Mouse (Mus musculus): ENCODE measurements around the gene Mov10. TPM values are rescaled to one million over a fixed set of nuclear protein-coding genes. Genes with fewer than 3 reads are reported as not detected.
"Not testable (repeated sequence)": the region's sequence is repeated elsewhere in the genome, so short reads cannot be mapped to it uniquely, and the experiment has no call there.

Gene Mov10
- total RNA-seq, 4 experiments from 2014 or later, result 8.4 to 12.5 (median 9.4) TPM

- no peak for DNase-seq (ENCODE audit: low spot score in 2 of 2)
These were observed 36.2 kb downstream of the Mov10 start for GRCm38 (mm10) chr3:104782061-104782681.

DNA sequence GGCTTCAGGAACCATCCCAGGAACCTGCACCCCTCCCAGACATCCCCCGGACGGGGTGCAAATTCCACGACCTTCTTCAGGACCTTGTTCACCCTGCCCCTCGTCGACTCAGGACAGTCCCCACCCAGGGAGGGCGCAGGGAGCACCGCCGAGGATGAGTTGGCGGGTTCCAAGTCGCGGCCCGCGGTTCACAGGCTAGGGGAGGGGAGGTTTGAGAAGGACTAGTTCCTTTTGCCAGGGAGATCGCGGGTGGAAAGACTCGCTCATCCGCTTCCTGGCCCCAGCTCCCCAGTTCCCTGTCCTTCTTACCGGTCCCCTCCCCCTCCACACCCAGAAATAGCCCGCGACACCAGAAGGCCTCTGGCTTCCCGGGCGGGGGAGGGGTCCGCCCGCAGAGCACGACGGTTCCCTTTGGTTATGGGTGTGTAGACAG lies 36.9 kb downstream of the Mov10 start, which contains the start of gene Fam19a3:
Gene Fam19a3 (minus strand): TSS at position 370 of the 433 bp plus-strand sequence.
- no peak for DNase-seq (ENCODE audit: low spot score in 2 of 2)

DNA sequence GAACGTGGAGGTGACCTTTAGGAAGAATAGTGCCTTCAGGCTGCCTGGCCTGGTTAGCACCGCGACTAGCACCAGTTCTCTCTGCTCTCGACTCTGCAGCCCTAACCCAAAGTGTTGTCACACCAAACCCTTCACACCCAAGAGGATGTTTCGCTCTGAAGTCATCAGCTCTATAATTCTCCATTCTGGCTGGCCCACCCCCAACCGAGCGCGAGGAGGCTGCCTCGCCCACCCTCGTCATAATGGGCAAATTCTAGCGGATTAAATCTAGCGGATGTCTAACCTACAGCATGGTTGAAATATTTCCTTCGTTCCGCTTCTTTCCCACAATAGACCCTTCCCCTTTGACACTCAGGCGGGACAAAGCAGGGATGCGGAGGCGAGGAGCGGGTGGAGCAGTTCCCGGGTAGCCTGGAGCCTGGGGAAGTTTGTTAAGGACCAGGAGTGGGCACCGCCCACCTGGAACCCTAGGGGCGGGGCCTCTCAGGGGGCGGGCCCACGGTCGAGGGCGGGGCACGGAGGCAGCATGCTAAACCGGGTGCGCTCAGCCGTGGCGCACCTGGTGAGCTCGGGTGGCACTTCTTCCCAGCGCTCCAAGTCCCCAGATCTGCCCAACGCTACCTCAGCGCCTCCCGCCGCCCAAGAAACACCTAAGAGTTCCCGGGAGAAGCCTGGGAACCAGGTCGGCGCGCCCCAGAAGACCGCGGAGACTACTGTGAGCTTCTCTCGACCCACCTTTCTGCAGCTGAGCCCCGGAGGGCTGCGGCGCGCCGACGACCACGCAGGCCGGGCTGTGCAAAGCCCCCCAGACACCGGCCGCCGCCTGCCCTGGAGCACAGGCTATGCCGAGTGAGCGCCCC lies 37.6 kb downstream of the Mov10 start, which contains the start of gene Ppm1j:
Gene Ppm1j (plus strand): TSS at position 496 of the 860 bp plus-strand sequence.
- DNase-seq (ENCODE audit: low spot score in 2 of 2), result no peak

DNA sequence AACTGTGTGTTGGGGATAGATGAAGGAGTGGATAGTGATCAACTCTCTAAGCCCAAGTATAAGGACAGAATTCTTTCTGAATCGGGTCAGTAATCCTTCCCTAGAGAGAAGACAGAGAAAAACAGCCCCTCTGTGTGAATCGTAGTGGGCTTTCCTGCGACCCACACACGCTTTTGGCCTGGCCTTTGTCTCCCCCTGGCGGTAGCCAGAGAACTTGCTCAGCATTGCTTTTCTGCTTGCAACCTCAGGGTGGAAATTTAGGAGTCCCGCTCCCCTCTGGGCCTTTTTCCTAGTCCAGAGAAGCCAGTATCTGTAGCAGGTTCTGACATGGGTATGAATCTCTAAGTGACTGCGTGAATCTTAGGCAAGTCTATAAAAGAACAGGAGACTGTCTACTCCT lies 38.4 kb downstream of the Mov10 start:
- DNase-seq (ENCODE audit: low spot score in 2 of 2), result no peak

DNA sequence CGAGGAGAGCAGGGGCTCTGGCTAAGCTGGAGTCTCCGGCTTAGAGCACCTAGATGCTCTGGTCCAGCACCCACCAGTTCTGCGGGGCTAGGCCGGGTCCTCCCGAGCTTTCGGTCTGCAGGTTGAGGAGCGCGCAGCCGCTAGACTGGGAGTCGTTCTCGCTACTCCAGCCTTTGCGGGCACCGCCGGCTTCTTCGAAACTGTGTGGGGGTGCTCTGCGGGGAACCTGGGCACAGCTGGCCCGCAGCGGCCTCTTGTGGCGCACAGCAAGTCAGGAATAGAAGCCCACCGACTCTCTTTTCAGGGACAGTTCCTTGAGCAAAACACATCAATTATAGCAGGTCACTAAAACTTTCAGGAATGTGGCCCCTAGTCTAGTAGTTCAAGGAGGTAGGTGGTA lies 41.0 kb downstream of the Mov10 start:
- no peak for DNase-seq (ENCODE audit: low spot score in 2 of 2)

GRCm38 (mm10) chr3:104773301-104773700 lies 45.1 kb downstream of the Mov10 start:
- DNase-seq (ENCODE audit: low spot score in 2 of 2), result no peak

DNA sequence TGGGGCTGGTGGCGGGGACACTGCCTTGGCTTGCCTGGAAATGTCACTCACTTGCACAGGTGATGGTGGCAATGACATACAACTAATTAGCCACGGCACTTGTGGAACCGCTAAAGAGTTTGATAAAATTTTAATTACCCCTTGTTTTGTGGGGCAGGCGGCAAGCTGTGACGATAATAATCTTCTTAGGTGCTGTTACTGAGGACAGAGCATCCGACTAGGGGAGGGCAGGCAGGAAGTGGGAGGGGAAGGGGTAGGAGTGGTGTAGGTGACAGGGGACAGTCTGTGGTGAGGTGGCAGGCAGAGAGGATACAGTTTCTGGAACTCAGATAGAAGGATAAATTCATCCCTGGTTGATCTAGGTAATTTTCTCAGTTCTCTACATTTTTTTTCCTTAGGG lies 46.9 kb downstream of the Mov10 start:
- DNase-seq (ENCODE audit: low spot score in 2 of 2), result no peak

DNA sequence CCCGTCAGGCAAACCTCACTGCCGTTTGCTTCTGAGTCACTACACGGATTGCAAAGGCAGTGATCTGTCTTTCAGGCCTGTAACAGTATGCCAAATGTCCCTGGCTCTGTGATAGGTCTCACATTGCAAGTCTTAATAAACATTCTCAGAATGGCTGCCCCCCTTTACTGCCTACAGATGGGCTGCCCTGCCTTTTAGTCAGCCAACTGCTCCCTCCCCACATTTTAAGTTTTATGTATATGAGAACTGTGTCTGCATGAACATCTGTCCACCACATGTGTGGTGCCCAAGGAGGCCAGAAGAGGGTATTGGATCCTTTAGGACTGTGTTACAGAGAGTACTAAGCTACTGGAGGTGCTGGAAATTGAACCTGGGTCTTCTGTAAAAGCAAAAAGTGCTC lies 47.4 kb downstream of the Mov10 start:
- DNase-seq (ENCODE audit: low spot score in 2 of 2), result no peak

GRCm38 (mm10) chr3:104770035-104770434 lies 48.3 kb downstream of the Mov10 start:
- DNase-seq (ENCODE audit: low spot score in 2 of 2), result no peak

DNA sequence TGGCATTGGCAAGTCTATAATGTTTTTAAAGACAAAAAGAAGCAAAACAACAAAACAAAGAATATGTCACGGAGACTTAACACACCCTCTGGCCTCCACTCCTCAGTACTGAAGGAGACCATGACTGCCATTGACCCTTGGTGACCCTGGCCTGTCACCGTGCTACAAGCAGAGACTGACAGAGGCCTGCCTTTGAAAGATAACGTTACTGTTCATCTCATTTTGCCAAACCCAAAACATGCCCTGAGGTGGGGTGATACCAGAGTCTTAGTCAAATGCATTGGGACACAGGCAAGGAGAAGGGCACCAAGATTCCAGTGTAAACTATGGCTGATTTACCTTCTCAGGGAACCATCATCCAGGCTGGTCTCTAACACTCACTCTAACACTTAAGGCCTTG lies 49.2 kb downstream of the Mov10 start:
- no peak for DNase-seq (ENCODE audit: low spot score in 2 of 2)

- DNase-seq (ENCODE audit: low spot score in 2 of 2), result no peak
These were observed 50.6 kb downstream of the Mov10 start for GRCm38 (mm10) chr3:104767716-104768115.

- DNase-seq (ENCODE audit: low spot score in 2 of 2), result no peak
These were observed 51.2 kb downstream of the Mov10 start for GRCm38 (mm10) chr3:104767141-104767540.

DNA sequence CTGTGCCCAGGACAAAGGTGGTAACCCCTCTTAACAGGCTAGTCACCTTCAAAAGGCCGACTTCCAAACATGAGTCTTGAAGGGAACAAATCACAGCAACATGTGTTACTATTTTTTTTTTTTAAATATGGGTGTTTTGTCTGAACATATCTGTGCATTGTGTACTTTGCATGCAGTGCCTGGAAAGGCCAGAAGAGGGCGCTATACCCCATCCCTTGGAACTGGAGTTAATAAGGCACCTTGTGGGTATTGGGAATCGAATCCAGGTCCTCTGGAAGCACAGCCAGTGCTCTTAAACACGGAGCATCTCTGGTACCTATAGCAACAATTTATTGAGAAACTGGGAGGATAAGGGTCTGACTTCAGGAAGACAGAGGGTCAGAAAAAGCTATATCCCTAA lies 53.3 kb downstream of the Mov10 start:
- DNase-seq (ENCODE audit: low spot score in 2 of 2), result no peak

GRCm38 (mm10) chr3:104762103-104762863 lies 56.1 kb downstream of the Mov10 start:
- DNase-seq (ENCODE audit: low spot score in 2 of 2), result not testable (repeated sequence)

DNA sequence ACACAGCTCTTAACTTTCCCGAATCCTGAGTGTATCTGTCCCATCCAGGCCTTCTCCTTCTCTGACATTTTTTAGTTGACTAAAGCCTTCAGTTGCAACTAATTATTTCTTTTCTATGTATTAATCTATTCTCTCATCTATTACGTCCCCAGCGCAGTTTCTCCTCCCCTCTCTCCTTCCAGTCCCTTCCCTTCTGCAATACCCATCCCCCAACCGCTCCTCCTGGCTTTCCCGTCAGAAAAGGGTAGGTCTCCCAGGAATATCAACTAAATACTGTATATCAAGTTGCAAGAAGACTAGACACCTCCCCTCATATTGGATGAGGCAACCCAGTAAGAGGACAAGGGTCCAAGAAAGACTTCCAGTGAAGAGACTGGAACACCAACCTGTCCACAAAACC lies 59.5 kb downstream of the Mov10 start:
- DNase-seq (ENCODE audit: low spot score in 2 of 2), result no peak

DNA sequence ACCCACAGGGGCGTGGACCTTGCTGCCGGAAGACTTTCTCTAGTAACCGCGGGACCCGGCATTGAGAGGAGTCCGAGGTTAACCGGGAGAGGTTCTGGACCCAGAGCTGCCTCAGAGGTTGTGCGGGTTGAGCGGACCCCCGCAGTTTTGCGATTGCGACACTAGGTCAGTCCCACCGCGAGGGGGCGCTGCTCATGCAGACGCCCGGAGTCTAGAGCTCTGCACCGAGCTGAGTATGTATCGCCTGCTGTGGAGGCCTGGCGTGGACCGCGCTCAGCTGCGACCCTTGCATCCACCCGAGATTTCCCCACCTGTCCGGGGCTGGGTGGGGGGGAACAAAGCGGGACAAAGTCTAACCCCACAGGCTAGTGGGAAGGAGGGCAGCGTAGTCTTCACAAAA lies 60.0 kb downstream of the Mov10 start:
- peak in 1 of 2 experiments; percentile 18 for DNase-seq (ENCODE audit: low spot score in 2 of 2)

DNA sequence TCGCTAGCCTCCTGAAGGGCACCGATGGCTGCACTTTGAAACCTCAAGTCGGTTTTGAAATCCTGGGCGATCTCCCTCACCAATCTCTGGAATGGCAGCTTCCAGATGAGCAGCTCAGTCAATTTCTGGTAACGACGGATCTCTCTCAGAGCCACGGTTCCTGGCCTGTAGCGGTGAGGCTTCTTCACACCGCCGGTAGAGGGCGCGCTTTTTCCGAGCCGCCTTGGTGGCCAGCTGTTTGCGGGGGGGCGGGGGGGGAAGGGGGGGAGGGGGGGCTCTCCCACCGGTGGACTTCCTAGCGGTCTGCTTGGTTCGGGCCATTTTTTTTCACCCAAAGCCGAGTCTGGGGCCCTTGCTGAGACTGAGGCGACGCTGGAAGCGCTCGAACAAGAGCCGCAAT lies 65.5 kb downstream of the Mov10 start:
- DNase-seq (ENCODE audit: low spot score in 2 of 2), result not testable (repeated sequence)

Other genes starting within 250 kb of the Mov10 start
- 10 to 100 TPM; 19.6 to 26.0 (median 21.9) TPM for gene Slc16a1, start 179.9 kb downstream of the Mov10 start, total RNA-seq (2022)
- 1 to 10 TPM in 3 of 4 experiments, under 1 TPM in 1; 0.70 to 1.3 (median 1.1) TPM for gene Ppm1j, start 37.5 kb downstream of the Mov10 start, total RNA-seq (2022)
- gene Fam19a3, start 36.7 kb downstream of the Mov10 start, total RNA-seq (2022), result under 1 TPM; 0.08 to 0.49 (median 0.23) TPM
- gene Rhoc, start 30.2 kb downstream of the Mov10 start, total RNA-seq (2022), result 10 to 100 TPM; 27.8 to 37.9 (median 30.3) TPM
- 10 to 100 TPM; 32.3 to 49.5 (median 38.6) TPM for gene St7l, start 45.4 kb upstream of the Mov10 start, total RNA-seq (2022)
- gene Capza1, start 45.9 kb upstream of the Mov10 start, total RNA-seq (2022), result 10 to 100 TPM; 26.1 to 41.8 (median 33.4) TPM
- 1 to 10 TPM; 1.5 to 1.6 (median 1.6) TPM for gene Wnt2b, start 143.4 kb upstream of the Mov10 start, total RNA-seq (2022)
- gene Cttnbp2nl, start 234.6 kb upstream of the Mov10 start, total RNA-seq (2022), result 10 to 100 TPM; 25.6 to 34.7 (median 29.9) TPM
- not detected for gene 4930564D02Rik, start 248.3 kb upstream of the Mov10 start, total RNA-seq (2022)

Measured in left cerebral cortex, adult 8-10 months (tissue).